In genomic region chr10:41602667-41603066, GRCm38 (mm10) we compare ENCODE assay signal across 15 mouse cellular contexts.
A peak's percentile ranks its signal among the peaks of the same experiment; 100 is the strongest.
DNase-seq lines count a peak whose midpoint lies in the region; ATAC-seq lines count a peak whose summit lies in the region.
"Had no signal": no experiment of that assay in that cellular context is flagged by ENCODE, and none has a peak within 500 bp of the region (broad histone marks: within the 10 kb centered on the region; RNA-seq: fewer than 3 reads in every experiment).

No protein-coding gene starts in this region.

- peak; percentile 26 for DNase-seq in lung, postnatal 36 days
- no peak for DNase-seq in lung, postnatal 4 days
- peak; percentile 31 to 40 for DNase-seq in B cell, adult 2 months
- peak; percentile 40 for DNase-seq in T-cell, adult 2 months (ENCODE audit: low spot score)
- peak; percentile 21 to 24 for DNase-seq in natural killer cell, adult 2 months (ENCODE audit: low spot score in 2 of 2)
- no peak for DNase-seq in gastrocnemius, postnatal 36 days
- DNase-seq in frontal cortex, postnatal 36 days (ENCODE audit: low spot score in 2 of 2) = no peak
- DNase-seq: adrenal gland, adult 8-10 months; cerebellum, adult 18-20 months; layer of hippocampus, adult 9-11 months; left cerebral cortex, postnatal 4 days; midbrain, embryonic 14.5 days had no signal

- intact Hi-C loops in gastrocnemius, postnatal 36 days (cut with DNase I) = loop anchor here (5.0 kb wide), 1 partner anchor 85 kb away; the partner anchor contains the start of gene Cd164

- no peak for ATAC-seq in erythroblast, adult 5-6 weeks (replicated peaks; ENCODE audit: low FRiP score, poor library complexity, severe bottlenecking)
- ATAC-seq: intestine, postnatal 0 days; lung, postnatal 0 days had no signal

Comparison
In these comparisons a context has a peak if more than half of its experiments do, and no peak if none do; other contexts are left out.
1. DNase-seq: peak in lung, postnatal 36 days (single experiment), B cell, adult 2 months (2 of 2), T-cell, adult 2 months (single experiment) and natural killer cell, adult 2 months (2 of 2); none in lung, postnatal 4 days (0 of 2), gastrocnemius, postnatal 36 days (0 of 2) and frontal cortex, postnatal 36 days (0 of 2).